Mouse (Mus musculus) MEL (cell line): ENCODE measurements at regions not wholly inside any gene's neighbourhood (a gene's known extent, or its start where the extent isn't known, plus 50 kb on each side); places are given as distances from the start of the nearest gene placed in this dataset.

Experiments used
- DNase-seq: peaks from one replicate; pipeline ENCODE4 v3.0.0; 2011; ENCODE audit warnings: low read depth, low spot score
- H3K27ac ChIP-seq: 2 replicates; pipeline ENCODE4 v1.5.1; 2012; ENCODE audit warnings: low read depth, mild to moderate bottlenecking, control low read depth, low read length, moderate library complexity; ENCODE audit not compliant: control insufficient read depth
- H3K27me3 ChIP-seq, 2 experiments: fragments of 150-350 bp in 1 of 2; sonication (generic) in 1 of 2; 2 replicates each; pipeline ENCODE4 v1.6.1; 2012; ENCODE audit warnings: low read length in 2 of 2, mild to moderate bottlenecking in 2 of 2, improper control_type of control experiment in 1 of 2, moderate library complexity in 1 of 2; ENCODE audit not compliant: insufficient read depth in 2 of 2, control insufficient read depth in 1 of 2
- H3K36me3 ChIP-seq, 2 experiments: 2 replicates each; pipeline ENCODE4 v1.6.1; 2012 to 2014; ENCODE audit warnings: low read length in 2 of 2, improper control_type of control experiment in 1 of 2, inconsistent platforms in 1 of 2, mild to moderate bottlenecking in 1 of 2; ENCODE audit not compliant: insufficient read depth in 2 of 2, control insufficient read depth in 1 of 2
- H3K4me1 ChIP-seq, 2 experiments: fragments of 150-350 bp in 1 of 2; sonication (generic) in 1 of 2; 2 replicates each; pipeline ENCODE4 v1.6.1; 2012; ENCODE audit warnings: low read length in 2 of 2, improper control_type of control experiment in 1 of 2, mild to moderate bottlenecking in 1 of 2; ENCODE audit not compliant: insufficient read depth in 2 of 2, control insufficient read depth in 1 of 2
- H3K4me3 ChIP-seq, 2 experiments: fragments of 150-350 bp in 1 of 2; sonication (generic) in 1 of 2; 2 replicates each; pipeline ENCODE4 v1.5.1; 2012; ENCODE audit warnings: low read depth in 2 of 2, low read length in 2 of 2, mild to moderate bottlenecking in 2 of 2, moderate library complexity in 2 of 2, control low read depth in 1 of 2, improper control_type of control experiment in 1 of 2; ENCODE audit not compliant: control insufficient read depth in 1 of 2, insufficient read depth in 1 of 2
- H3K79me2 ChIP-seq: 2 replicates; pipeline ENCODE4 v1.6.1; 2012; ENCODE audit warnings: mild to moderate bottlenecking, low read length, moderate library complexity; ENCODE audit not compliant: control insufficient read depth, poor library complexity, insufficient read depth
- H3K9ac ChIP-seq: 2 replicates; pipeline ENCODE4 v1.6.1; 2012; ENCODE audit warnings: low read depth, mild to moderate bottlenecking, control low read depth, low read length, moderate library complexity; ENCODE audit not compliant: control insufficient read depth, poor library complexity, severe bottlenecking
- H3K9me3 ChIP-seq: fragments of 150-350 bp; sonication (generic); replicated peaks from 2 replicates; pipeline ENCODE4 v1.6.1; 2012; ENCODE audit warnings: mild to moderate bottlenecking, low read length, improper control_type of control experiment, moderate library complexity; ENCODE audit not compliant: insufficient read depth
- CHD1 ChIP-seq: IDR thresholded peaks from 2 replicates; pipeline ENCODE4 v1.6.1; 2012; ENCODE audit warnings: low read depth, mild to moderate bottlenecking, inconsistent platforms, low read length, improper control_type of control experiment
- CTCF ChIP-seq, 3 experiments: IDR thresholded peaks in 2 of 3; conservative IDR thresholded peaks in 1 of 3; 2 replicates each; pipeline ENCODE4 v1.5.1; 2011 to 2012; ENCODE audit warnings: low read length in 3 of 3, low read depth in 2 of 3, mild to moderate bottlenecking in 2 of 3, improper control_type of control experiment in 1 of 3, inconsistent platforms in 1 of 3, mixed read lengths in 1 of 3, moderate library complexity in 1 of 3; ENCODE audit not compliant: control insufficient read depth in 1 of 3, insufficient read depth in 1 of 3, poor library complexity in 1 of 3, severe bottlenecking in 1 of 3
- E2F4 ChIP-seq: IDR thresholded peaks from 2 replicates; pipeline ENCODE4 v1.6.1; 2011; ENCODE audit warnings: low read depth, low read length, improper control_type of control experiment, borderline replicate concordance
- ETS1 ChIP-seq: IDR thresholded peaks from 2 replicates; pipeline ENCODE4 v1.6.1; 2012; ENCODE audit warnings: low read depth, mild to moderate bottlenecking, inconsistent platforms, low read length, improper control_type of control experiment, moderate library complexity
- GABPA ChIP-seq: IDR thresholded peaks from 2 replicates; pipeline ENCODE4 v1.6.1; 2012; ENCODE audit warnings: low read depth, mild to moderate bottlenecking, inconsistent platforms, low read length, improper control_type of control experiment, moderate library complexity
- GATA1 ChIP-seq: IDR thresholded peaks from 2 replicates; pipeline ENCODE4 v1.6.1; 2011; ENCODE audit warnings: low read depth, low read length, improper control_type of control experiment
- MAX ChIP-seq: IDR thresholded peaks from 2 replicates; pipeline ENCODE4 v1.6.1; 2011; ENCODE audit warnings: low read length, improper control_type of control experiment
- MAZ ChIP-seq: IDR thresholded peaks from 2 replicates; pipeline ENCODE4 v1.6.1; 2012; ENCODE audit warnings: low read depth, mild to moderate bottlenecking, inconsistent platforms, low read length, improper control_type of control experiment
- MEF2A ChIP-seq: IDR thresholded peaks from 2 replicates; pipeline ENCODE4 v1.6.1; 2014; ENCODE audit warnings: low read depth, mild to moderate bottlenecking, inconsistent platforms, low read length, improper control_type of control experiment; ENCODE audit not compliant: poor library complexity, insufficient replicate concordance, severe bottlenecking; ENCODE audit errors: extremely low read depth
- MXI1 ChIP-seq: IDR thresholded peaks from 2 replicates; pipeline ENCODE4 v1.6.1; 2011; ENCODE audit warnings: mild to moderate bottlenecking, low read depth, low read length, improper control_type of control experiment
- MYB ChIP-seq: IDR thresholded peaks from 2 replicates; pipeline ENCODE4 v1.6.1; 2011; ENCODE audit warnings: mild to moderate bottlenecking, low read depth, low read length, improper control_type of control experiment
- MYC ChIP-seq: IDR thresholded peaks from 2 replicates; pipeline ENCODE4 v1.6.1; 2011; ENCODE audit warnings: low read depth, mild to moderate bottlenecking, low read length, improper control_type of control experiment, moderate library complexity
- NELFE ChIP-seq: IDR thresholded peaks from 2 replicates; pipeline ENCODE4 v1.6.1; 2011; ENCODE audit warnings: low read depth, low read length, improper control_type of control experiment
- NRF1 ChIP-seq: IDR thresholded peaks from 2 replicates; pipeline ENCODE4 v1.6.1; 2014; ENCODE audit warnings: low read depth, mild to moderate bottlenecking, inconsistent platforms, low read length, improper control_type of control experiment, moderate library complexity; ENCODE audit not compliant: poor library complexity, insufficient read depth, severe bottlenecking
- POLR2A ChIP-seq, 2 experiments: IDR thresholded peaks; 2 replicates each; pipeline ENCODE4 v1.6.1; 2011 to 2012; ENCODE audit warnings: low read length in 2 of 2, mild to moderate bottlenecking in 2 of 2, control low read depth in 1 of 2, improper control_type of control experiment in 1 of 2, low read depth in 1 of 2, moderate library complexity in 1 of 2; ENCODE audit not compliant: control insufficient read depth in 1 of 2, insufficient read depth in 1 of 2, poor library complexity in 1 of 2
- POLR2AphosphoS2 ChIP-seq: IDR thresholded peaks from 2 replicates; pipeline ENCODE4 v1.6.1; 2011; ENCODE audit warnings: low read length, improper control_type of control experiment
- POLR2AphosphoS5 ChIP-seq: IDR thresholded peaks from 2 replicates; pipeline ENCODE4 v1.6.1; 2012; ENCODE audit warnings: low read depth, borderline replicate concordance, mild to moderate bottlenecking, inconsistent platforms, low read length, moderate library complexity, mixed read lengths
- RAD21 ChIP-seq: IDR thresholded peaks from 2 replicates; pipeline ENCODE4 v1.6.1; 2011; ENCODE audit warnings: mild to moderate bottlenecking, low read depth, low read length, improper control_type of control experiment
- RCOR1 ChIP-seq: IDR thresholded peaks from 2 replicates; pipeline ENCODE4 v1.6.1; 2012; ENCODE audit warnings: low read depth, mild to moderate bottlenecking, inconsistent platforms, low read length, improper control_type of control experiment
- SIN3A ChIP-seq: IDR thresholded peaks from 2 replicates; pipeline ENCODE4 v1.6.1; 2012; ENCODE audit warnings: low read length, improper control_type of control experiment, inconsistent platforms
- SMC3 ChIP-seq: IDR thresholded peaks from 2 replicates; pipeline ENCODE4 v1.6.1; 2011; ENCODE audit warnings: low read depth, low read length, improper control_type of control experiment
- TBP ChIP-seq: IDR thresholded peaks from 2 replicates; pipeline ENCODE4 v1.8.0; 2011; ENCODE audit warnings: low read depth, low read length, improper control_type of control experiment
- USF2 ChIP-seq, 2 experiments: IDR thresholded peaks; 2 replicates each; pipeline ENCODE4 v1.6.1; 2011 to 2012; ENCODE audit warnings: improper control_type of control experiment in 2 of 2, low read length in 2 of 2, borderline replicate concordance in 1 of 2, inconsistent platforms in 1 of 2, low read depth in 1 of 2, mild to moderate bottlenecking in 1 of 2; ENCODE audit not compliant: insufficient read depth in 1 of 2
- ZC3H11A ChIP-seq: IDR thresholded peaks from 2 replicates; pipeline ENCODE4 v1.6.1; 2012; ENCODE audit warnings: low read depth, mild to moderate bottlenecking, inconsistent platforms, low read length, improper control_type of control experiment
- ZKSCAN1 ChIP-seq: IDR thresholded peaks from 2 replicates; pipeline ENCODE4 v1.6.1; 2012; ENCODE audit warnings: low read depth, mild to moderate bottlenecking, inconsistent platforms, low read length, improper control_type of control experiment, moderate library complexity
- ZMIZ1 ChIP-seq: IDR thresholded peaks from 2 replicates; pipeline ENCODE4 v1.6.1; 2012; ENCODE audit warnings: low read depth, mild to moderate bottlenecking, inconsistent platforms, low read length, improper control_type of control experiment, moderate library complexity
- ZNF384 ChIP-seq: IDR thresholded peaks from 2 replicates; pipeline ENCODE4 v1.6.1; 2012; ENCODE audit warnings: low read depth, mild to moderate bottlenecking, inconsistent platforms, low read length, improper control_type of control experiment

DNA sequence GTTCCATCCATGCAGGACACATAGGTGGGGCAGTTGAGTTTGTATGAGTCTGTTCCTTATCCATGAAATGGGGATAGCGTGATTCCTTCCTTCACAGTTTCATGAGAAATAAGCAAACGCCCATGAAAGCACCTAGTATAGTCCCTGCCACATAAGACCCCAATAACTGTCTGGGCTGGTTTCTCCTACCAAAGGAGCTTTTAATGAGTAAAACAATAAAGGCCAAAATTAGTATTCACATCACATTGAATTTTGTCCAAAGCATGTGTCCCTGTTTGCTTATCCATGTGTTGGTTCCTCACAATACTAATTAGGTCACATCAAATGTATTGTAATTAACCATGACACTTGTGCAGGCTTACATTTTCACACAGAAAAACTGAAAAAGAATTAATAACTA, 221.3 kb downstream of the Prdm13 start:
- Histone ChIP-seq H3K9ac (no peak overlapping the region), H3K9me3 (no peaks in the 10 kb centered on the region), H3K27me3 (no peaks in the 10 kb centered on the region), H3K4me3 (no peak overlapping the region), H3K79me2 (no peaks in the 10 kb centered on the region), H3K4me1 (no peaks in the 10 kb centered on the region), H3K36me3 (no peaks in the 10 kb centered on the region), H3K27ac (no peak overlapping the region)
- DNase-seq = no peak
- TF ChIP-seq NELFE (no peak), MYC (no peak), ZNF384 (no peak), NRF1 (no peak), CTCF (IDR thresholded peaks at IDR 0.05 in 2 of 3, conservative IDR thresholded peaks at IDR 0.05 in 1 of 3; ENCODE audit: control insufficient read depth in 1 of 3, insufficient read depth in 1 of 3, low read depth in 2 of 3, low read length in 3 of 3, poor library complexity in 1 of 3, severe bottlenecking in 1 of 3) (no peak), E2F4 (no peak), ETS1 (no peak), CHD1 (no peak), ZC3H11A (no peak), POLR2AphosphoS2 (no peak), SMC3 (no peak), MAZ (no peak), ZKSCAN1 (no peak), RCOR1 (no peak)
- TF ChIP-seq, all 39 proteins: peak for 0

GRCm38 (mm10) chr4:21441274-21441673, 244.5 kb downstream of the Prdm13 start:
- Histone ChIP-seq H3K79me2 (no peaks in the 10 kb centered on the region), H3K4me3 (no peak overlapping the region), H3K9me3 (no peaks in the 10 kb centered on the region), H3K4me1 (no peaks in the 10 kb centered on the region), H3K36me3 (no peaks in the 10 kb centered on the region), H3K27ac (no peak overlapping the region), H3K27me3 (no peaks in the 10 kb centered on the region), H3K9ac (no peak overlapping the region)
- TF ChIP-seq MXI1 = no peak
- no peak for TF ChIP-seq MYB
- no peak for TF ChIP-seq MEF2A
- TF ChIP-seq SMC3 = no peak
- TF ChIP-seq ZMIZ1 = no peak
- no peak for TF ChIP-seq SIN3A
- TF ChIP-seq ZKSCAN1 = no peak
- TF ChIP-seq MAX = no peak
- no peak for TF ChIP-seq NELFE
- no peak for TF ChIP-seq POLR2AphosphoS5
- no peak for TF ChIP-seq MYC
- no peak for TF ChIP-seq USF2 (IDR thresholded peaks at IDR 0.05; ENCODE audit: borderline replicate concordance in 1 of 2, insufficient read depth in 1 of 2, low read depth in 1 of 2, low read length in 2 of 2)
- no peak for TF ChIP-seq RAD21
- no peak for TF ChIP-seq CHD1
- TF ChIP-seq GABPA = no peak
- no peak for TF ChIP-seq GATA1
- TF ChIP-seq TBP = no peak
- TF ChIP-seq MAZ = no peak
- TF ChIP-seq NRF1 = no peak
- TF ChIP-seq POLR2A (IDR thresholded peaks at IDR 0.05; ENCODE audit: control insufficient read depth in 1 of 2, insufficient read depth in 1 of 2, low read depth in 1 of 2, low read length in 2 of 2, poor library complexity in 1 of 2) = no peak
- no peak for DNase-seq
